Mouse (Mus musculus): Measurements from ENCODE around the gene Myl6b. TPM values are rescaled to one million over a fixed set of nuclear protein-coding genes. Genes with fewer than 3 reads are reported as not detected.

Myl6b gene
- total RNA-seq, 1 experiment from 2014 or later: not detected

GRCm38 (mm10) chr10:128460270-128460630, 38.2 kb downstream of the Myl6b start:
- ATAC-seq (replicated peaks; ENCODE audit: insufficient number of reproducible peaks, low FRiP score, low TSS enrichment, poor library complexity, severe bottlenecking): no peak

GRCm38 (mm10) chr10:128459409-128460269, 38.8 kb downstream of the Myl6b start:
- no peak for ATAC-seq (replicated peaks; ENCODE audit: insufficient number of reproducible peaks, low FRiP score, low TSS enrichment, poor library complexity, severe bottlenecking)

GRCm38 (mm10) chr10:128458719-128459408, 39.6 kb downstream of the Myl6b start, which contains the start of gene Smarcc2:
Smarcc2 (plus strand) TSS chr10:128459248.
- 0 out of 2 replicates have a peak, but pooled peaks have one; percentile 35 for ATAC-seq (replicated peaks; ENCODE audit: insufficient number of reproducible peaks, low FRiP score, low TSS enrichment, poor library complexity, severe bottlenecking)

- peak; percentile 34; the same call in 1 of the 2 replicates for ATAC-seq (replicated peaks; ENCODE audit: insufficient number of reproducible peaks, low FRiP score, low TSS enrichment, poor library complexity, severe bottlenecking)
Observed at GRCm38 (mm10) chr10:128458348-128458718, 40.2 kb downstream of the Myl6b start.

GRCm38 (mm10) chr10:128457676-128458075, 40.8 kb downstream of the Myl6b start:
- ATAC-seq (replicated peaks; ENCODE audit: insufficient number of reproducible peaks, low FRiP score, low TSS enrichment, poor library complexity, severe bottlenecking): no peak

- peak; percentile 56 for ATAC-seq (replicated peaks; ENCODE audit: insufficient number of reproducible peaks, low FRiP score, low TSS enrichment, poor library complexity, severe bottlenecking)
Observed at GRCm38 (mm10) chr10:128455280-128455679, 43.2 kb downstream of the Myl6b start.

GRCm38 (mm10) chr10:128454471-128454870, 44.0 kb downstream of the Myl6b start:
- ATAC-seq (replicated peaks; ENCODE audit: insufficient number of reproducible peaks, low FRiP score, low TSS enrichment, poor library complexity, severe bottlenecking): no peak

GRCm38 (mm10) chr10:128451014-128451413, 47.5 kb downstream of the Myl6b start:
- ATAC-seq (replicated peaks; ENCODE audit: insufficient number of reproducible peaks, low FRiP score, low TSS enrichment, poor library complexity, severe bottlenecking): no peak

GRCm38 (mm10) chr10:128445407-128445806, 53.1 kb downstream of the Myl6b start:
- ATAC-seq (replicated peaks; ENCODE audit: insufficient number of reproducible peaks, low FRiP score, low TSS enrichment, poor library complexity, severe bottlenecking): no peak

- no peak for ATAC-seq (replicated peaks; ENCODE audit: insufficient number of reproducible peaks, low FRiP score, low TSS enrichment, poor library complexity, severe bottlenecking)
Observed at GRCm38 (mm10) chr10:128444354-128444753, 54.1 kb downstream of the Myl6b start.

Other genes starting within 250 kb of the Myl6b start
- gene Apon, start 244.6 kb downstream of the Myl6b start, total RNA-seq (2017): not detected in 3 replicates
- 0.39 TPM in 1 of 3 replicates, not detected in the others for gene Apof, start 230.0 kb downstream of the Myl6b start, total RNA-seq (2017)
- 17.5 to 30.8 TPM (median 30.3 TPM) in 3 replicates for gene Stat2, start 228.1 kb downstream of the Myl6b start, total RNA-seq (2017)
- not detected in 3 replicates for gene Il23a, start 199.9 kb downstream of the Myl6b start, total RNA-seq (2017)
- gene Pan2, start 195.3 kb downstream of the Myl6b start, total RNA-seq (2017): 12.1 to 21.8 TPM (median 14.6 TPM) in 3 replicates
- 31.0 to 45.3 TPM (median 42.6 TPM) in 3 replicates for gene Cnpy2, start 176.2 kb downstream of the Myl6b start, total RNA-seq (2017)
- 72.5 to 84.0 TPM (median 77.3 TPM) in 3 replicates for gene Cs, start 161.0 kb downstream of the Myl6b start, total RNA-seq (2017)
- gene Coq10a, start 129.7 kb downstream of the Myl6b start, total RNA-seq (2017): 18.2 to 21.9 TPM (median 19.4 TPM) in 3 replicates
- gene Ankrd52, start 121.6 kb downstream of the Myl6b start, total RNA-seq (2017): 6.5 to 18.2 TPM (median 8.3 TPM) in 3 replicates
- gene Slc39a5, start 97.5 kb downstream of the Myl6b start, total RNA-seq (2017): not detected in 3 replicates
- 34.6 to 49.4 TPM (median 44.2 TPM) in 3 replicates for gene Nabp2, start 87.2 kb downstream of the Myl6b start, total RNA-seq (2017)
- 16.2 to 36.8 TPM (median 28.3 TPM) in 3 replicates for gene Rnf41, start 87.0 kb downstream of the Myl6b start, total RNA-seq (2017)
- 53.3 to 103 TPM (median 61.2 TPM) in 3 replicates for gene Smarcc2, start 39.4 kb downstream of the Myl6b start, total RNA-seq (2017)
- gene Myl6, start 4.5 kb downstream of the Myl6b start, total RNA-seq (2017): 2,131 to 2,768 TPM (median 2,315 TPM) in 3 replicates
- 135 to 345 TPM (median 157 TPM) in 3 replicates for gene Esyt1, start 27.2 kb upstream of the Myl6b start, total RNA-seq (2017)
- 16.1 to 26.5 TPM (median 19.1 TPM) in 3 replicates for gene Zc3h10, start 49.1 kb upstream of the Myl6b start, total RNA-seq (2017)
- 2,103 to 2,260 TPM (median 2,168 TPM) in 3 replicates for gene Rpl41, start 50.6 kb upstream of the Myl6b start, total RNA-seq (2017)
- 37.2 to 74.1 TPM (median 47.8 TPM) in 3 replicates for gene Pa2g4, start 67.3 kb upstream of the Myl6b start, total RNA-seq (2017)
- 1.4 to 3.3 TPM (median 2.8 TPM) in 3 replicates for gene Erbb3, start 91.0 kb upstream of the Myl6b start, total RNA-seq (2017)
- 224 to 301 TPM (median 295 TPM) in 3 replicates for gene Rps26, start 128.1 kb upstream of the Myl6b start, total RNA-seq (2017)
- not detected in 3 replicates for gene Ikzf4, start 147.3 kb upstream of the Myl6b start, total RNA-seq (2017)
- gene Suox, start 175.4 kb upstream of the Myl6b start, total RNA-seq (2017): 4.6 to 10.7 TPM (median 6.1 TPM) in 3 replicates
- 64.1 to 81.0 TPM (median 72.7 TPM) in 3 replicates for gene Rab5b, start 197.6 kb upstream of the Myl6b start, total RNA-seq (2017)
- not detected in 3 replicates for gene Pmel, start 205.5 kb upstream of the Myl6b start, total RNA-seq (2017)
- gene Cdk2, start 206.3 kb upstream of the Myl6b start, total RNA-seq (2017): 14.5 to 21.4 TPM (median 19.5 TPM) in 3 replicates
- gene Dgka, start 246.2 kb upstream of the Myl6b start, total RNA-seq (2017): 68.7 to 107 TPM (median 86.0 TPM) in 3 replicates
- gene Pym1, start 249.2 kb upstream of the Myl6b start, total RNA-seq (2017): 30.7 to 38.7 TPM (median 34.9 TPM) in 3 replicates